Comparison of ENCODE assay signal across 8 mouse cellular contexts in genomic region chr9:25253478-25253824, GRCm38 (mm10). TPM values are rescaled to one million over a fixed set of nuclear protein-coding genes. Genes with fewer than 3 reads are reported as not detected.
DNase-seq lines count a peak whose midpoint lies in the region; ATAC-seq and TF ChIP-seq lines count a peak whose summit lies in the region.

No protein-coding gene starts in this region.

- H3K4me1 ChIP-seq in embryonic facial prominence, embryonic 10.5 days: peaks cover 27% of the 10 kb centered on the region
- peaks cover 19% of the 10 kb centered on the region for H3K4me1 ChIP-seq in hindbrain, postnatal 0 days (ENCODE audit: insufficient read depth, low read length)
- H3K4me1 ChIP-seq in midbrain, postnatal 0 days (ENCODE audit: insufficient read depth, low read length): peaks cover 13% of the 10 kb centered on the region

- peak overlapping the region; percentile 99 for H3K27ac ChIP-seq in layer of hippocampus, adult 2 months
- peak overlapping the region; percentile 99 for H3K27ac ChIP-seq in embryonic facial prominence, embryonic 10.5 days (replicated peaks)
- peak overlapping the region; percentile 98; the same call in 1 of the 2 replicates for H3K27ac ChIP-seq in hindbrain, postnatal 0 days
- peak overlapping the region; percentile 98 for H3K27ac ChIP-seq in midbrain, postnatal 0 days (ENCODE audit: low read depth, low read length)

- peak overlapping the region; percentile 99 for H3K9ac ChIP-seq in hindbrain, postnatal 0 days (replicated peaks; ENCODE audit: low read length)
- peak overlapping the region; percentile 98 for H3K9ac ChIP-seq in midbrain, postnatal 0 days (replicated peaks; ENCODE audit: low read length, poor library complexity, severe bottlenecking)

- WGBS in embryonic facial prominence, embryonic 10.5 days: 17% methylated on average over 3 of the region's 3 CpGs
- WGBS in hindbrain, postnatal 0 days: 3% methylated on average over 3 of the region's 3 CpGs
- 8% methylated on average over 3 of the region's 3 CpGs for WGBS in midbrain, postnatal 0 days

- H3K9me3 ChIP-seq in embryonic facial prominence, embryonic 10.5 days: no peaks in the 10 kb centered on the region
- H3K9me3 ChIP-seq in hindbrain, postnatal 0 days (ENCODE audit: low read length): no peaks in the 10 kb centered on the region
- H3K9me3 ChIP-seq in midbrain, postnatal 0 days (ENCODE audit: low read length): no peaks in the 10 kb centered on the region

- no peak for TF ChIP-seq CTCF in layer of hippocampus, adult 2 months (conservative IDR thresholded peaks at IDR 0.05)
- TF ChIP-seq CTCF in hindbrain, postnatal 0 days (IDR thresholded peaks at IDR 0.05; ENCODE audit: low read depth): no peak
- no peak for TF ChIP-seq CTCF in midbrain, postnatal 0 days (IDR thresholded peaks at IDR 0.05)

- ATAC-seq in hindbrain, postnatal 0 days: no peak
- no peak for ATAC-seq in midbrain, postnatal 0 days (ENCODE audit: low FRiP score)

- no peak for DNase-seq in layer of hippocampus, adult 2 months (ENCODE audit: low spot score in 2 of 2)
- no peak for DNase-seq in layer of hippocampus, postnatal 10 days (ENCODE audit: low spot score in 2 of 2)
- no peak for DNase-seq in embryonic facial prominence, embryonic 10.5 days (ENCODE audit: low spot score)
- no peak for DNase-seq in hindbrain, postnatal 0 days (ENCODE audit: low spot score)
- DNase-seq in midbrain, postnatal 0 days (ENCODE audit: low spot score): no peak
- DNase-seq in right cerebral cortex, adult 2 months (ENCODE audit: low spot score in 2 of 2): no peak
- no peak for DNase-seq in adrenal gland, postnatal 25 days
- DNase-seq in spleen, adult 18-20 months: no peak

- no peaks in the 10 kb centered on the region for H3K27me3 ChIP-seq in embryonic facial prominence, embryonic 10.5 days (replicated peaks; ENCODE audit: low read depth, poor library complexity, severe bottlenecking)
- H3K27me3 ChIP-seq in hindbrain, postnatal 0 days (ENCODE audit: insufficient read depth, low read length): no peaks in the 10 kb centered on the region
- no peaks in the 10 kb centered on the region for H3K27me3 ChIP-seq in midbrain, postnatal 0 days (ENCODE audit: insufficient read depth, low read length)

- no peaks in the 10 kb centered on the region for H3K36me3 ChIP-seq in embryonic facial prominence, embryonic 10.5 days (replicated peaks)
- no peaks in the 10 kb centered on the region for H3K36me3 ChIP-seq in hindbrain, postnatal 0 days (ENCODE audit: insufficient read depth, low read length)
- H3K36me3 ChIP-seq in midbrain, postnatal 0 days (ENCODE audit: insufficient read depth, low read length): no peaks in the 10 kb centered on the region

- H3K4me3 ChIP-seq in layer of hippocampus, adult 2 months: peak overlapping the region; percentile 88
- H3K4me3 ChIP-seq in embryonic facial prominence, embryonic 10.5 days: peak overlapping the region; percentile 99
- H3K4me3 ChIP-seq in hindbrain, postnatal 0 days (ENCODE audit: low read length): peak overlapping the region; percentile 100
- H3K4me3 ChIP-seq in midbrain, postnatal 0 days (ENCODE audit: low read depth, low read length): peak overlapping the region; percentile 81

- peak overlapping the region; percentile 55 for H3K4me2 ChIP-seq in hindbrain, postnatal 0 days (ENCODE audit: low read depth, low read length)
- peak overlapping the region; percentile 49 for H3K4me2 ChIP-seq in midbrain, postnatal 0 days (ENCODE audit: low read depth, low read length, poor library complexity, severe bottlenecking)

RNA-seq across cellular contexts. Expression of gene Sept7, which starts 1.2 kb away (rescaled TPM):
- 100 to 1,000 TPM; 263 to 265 TPM for total RNA-seq in layer of hippocampus, adult 2 months (2021)
- 100 to 1,000 TPM; 268 to 271 TPM for total RNA-seq in layer of hippocampus, postnatal 10 days (2021)
- polyA plus RNA-seq in embryonic facial prominence, embryonic 10.5 days (2016; fragmentation: Nextera tagmentation; extraction: Ambion mirVana): 231 and 243 TPM in 2 replicates
- total RNA-seq in hindbrain, postnatal 0 days (2014; rRNA removed): 112 and 113 TPM in 2 replicates
- 265 and 292 TPM in 2 replicates for polyA plus RNA-seq in hindbrain, postnatal 0 days (2015; fragmentation: Nextera tagmentation; extraction: Ambion mirVana)
- total RNA-seq in midbrain, postnatal 0 days (2014; rRNA removed): 137 and 168 TPM in 2 replicates
- polyA plus RNA-seq in midbrain, postnatal 0 days (2015; fragmentation: Nextera tagmentation; extraction: Ambion mirVana): 249 TPM in 2 replicates
- 112 and 116 TPM in 2 replicates for total RNA-seq in adrenal gland, postnatal 25 days (2021)
